Mouse (Mus musculus) embryonic facial prominence, embryonic 15.5 days (tissue): ENCODE results near the gene 1700069L16Rik. TPM values are rescaled to one million over a fixed set of nuclear protein-coding genes. Genes with fewer than 3 reads are reported as not detected.

Experiments
- ATAC-seq: fragments of 200-750 bp; cut with Nextera tagmentation; 2 replicates; pipeline ENCODE4 v1.8.0; 2017; ENCODE audit warnings: low read depth, moderate TSS enrichment; ENCODE audit not compliant: insufficient number of reproducible peaks, low FRiP score, low TSS enrichment
- H3K27ac ChIP-seq: fragments of 300-500 bp; sonication (generic); replicated peaks from 2 replicates; pipeline ENCODE4 v1.5.1; 2015; ENCODE audit warnings: mild to moderate bottlenecking, inconsistent platforms
- H3K27me3 ChIP-seq: fragments of 300-500 bp; sonication (generic); 2 replicates; pipeline ENCODE4 v1.6.1; 2015; ENCODE audit warnings: inconsistent platforms
- H3K36me3 ChIP-seq: fragments of 300-500 bp; sonication (generic); 2 replicates; pipeline ENCODE4 v1.6.1; 2015; ENCODE audit warnings: mild to moderate bottlenecking, inconsistent platforms
- H3K4me1 ChIP-seq: fragments of 300-500 bp; sonication (generic); 2 replicates; pipeline ENCODE4 v1.6.1; 2015; ENCODE audit warnings: inconsistent platforms
- H3K4me2 ChIP-seq: fragments of 300-500 bp; sonication (generic); replicated peaks from 2 replicates; pipeline ENCODE4 v1.6.1; 2015; ENCODE audit warnings: mild to moderate bottlenecking, inconsistent platforms
- H3K4me3 ChIP-seq: fragments of 300-500 bp; sonication (generic); replicated peaks from 2 replicates; pipeline ENCODE4 v1.5.1; 2015; ENCODE audit warnings: mild to moderate bottlenecking, inconsistent platforms
- H3K9ac ChIP-seq: fragments of 300-500 bp; sonication (generic); 2 replicates; pipeline ENCODE4 v1.6.1; 2015; ENCODE audit warnings: inconsistent platforms
- H3K9me3 ChIP-seq: fragments of 300-500 bp; sonication (generic); replicated peaks from 2 replicates; pipeline ENCODE4 v1.6.1; 2016; ENCODE audit warnings: inconsistent platforms
- WGBS: fragments of 180-500 bp; shearing (Covaris S2); methylation state at CpG from one replicate; pipeline ENCODE4 v1.1.7; 2015; 5-methylcytosine and 5-hydroxymethylcytosine counted together
- polyA plus RNA-seq: library from polyadenylated mRNA; unstranded; fragments of >200 nt; fragmentation: Nextera tagmentation; extraction: Ambion mirVana; gene quantifications from 2 replicates; pipeline ENCODE4 v1.2.1, GENCODE M21; 2015

1700069L16Rik gene
- polyA plus RNA-seq, 1 experiment from 2014 or later = not detected

GRCm38 (mm10) chr5:113751521-113752157 lies 27.1 kb upstream of the 1700069L16Rik start:
- H3K36me3 ChIP-seq = peaks cover 98% of the 10 kb centered on the region
- 84% methylated on average over 9 of the region's 9 CpGs for WGBS
- no peak for ATAC-seq
- H3K4me3 ChIP-seq = no peak overlapping the region
- no peak overlapping the region for H3K27ac ChIP-seq
- H3K9me3 ChIP-seq = no peaks in the 10 kb centered on the region
- H3K4me2 ChIP-seq = no peak overlapping the region
- no peaks in the 10 kb centered on the region for H3K4me1 ChIP-seq
- H3K27me3 ChIP-seq = no peaks in the 10 kb centered on the region
- H3K9ac ChIP-seq = no peak overlapping the region

GRCm38 (mm10) chr5:113748556-113749331 lies 24.2 kb upstream of the 1700069L16Rik start:
- H3K4me3 ChIP-seq = no peak overlapping the region
- no peaks in the 10 kb centered on the region for H3K27me3 ChIP-seq
- H3K27ac ChIP-seq = no peak overlapping the region
- no peaks in the 10 kb centered on the region for H3K4me1 ChIP-seq
- WGBS = 92% methylated on average over 13 of the region's 13 CpGs
- no peaks in the 10 kb centered on the region for H3K9me3 ChIP-seq
- H3K9ac ChIP-seq = no peak overlapping the region
- no peak for ATAC-seq
- H3K4me2 ChIP-seq = no peak overlapping the region
- peaks cover 99% of the 10 kb centered on the region for H3K36me3 ChIP-seq

DNA sequence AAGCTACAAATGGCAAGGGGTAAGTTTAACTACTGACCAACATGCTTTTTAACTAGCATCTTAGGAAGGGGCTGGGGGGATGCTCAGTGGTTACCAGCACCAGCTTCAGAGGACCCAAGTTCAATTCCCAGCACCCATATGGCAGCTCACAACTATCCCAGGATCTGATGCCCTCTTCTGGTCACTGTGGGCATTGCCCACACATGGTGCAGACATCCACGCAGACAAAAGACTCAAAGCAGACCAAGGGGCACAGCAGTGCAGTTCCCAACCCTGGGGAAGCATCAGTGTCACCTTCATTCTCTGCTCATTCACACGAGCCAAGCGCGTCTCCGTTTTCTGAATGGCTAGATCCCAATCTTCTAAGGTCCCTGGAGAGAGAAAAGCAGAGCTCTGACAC lies 23.1 kb upstream of the 1700069L16Rik start:
- Histone ChIP-seq H3K27ac (no peak overlapping the region), H3K4me3 (no peak overlapping the region), H3K27me3 (no peaks in the 10 kb centered on the region), H3K4me1 (no peaks in the 10 kb centered on the region), H3K9me3 (no peaks in the 10 kb centered on the region), H3K36me3 (peaks cover 99% of the 10 kb centered on the region), H3K9ac (no peak overlapping the region), H3K4me2 (no peak overlapping the region)
- WGBS = 94% methylated on average over 5 of the region's 5 CpGs
- ATAC-seq = no peak

DNA sequence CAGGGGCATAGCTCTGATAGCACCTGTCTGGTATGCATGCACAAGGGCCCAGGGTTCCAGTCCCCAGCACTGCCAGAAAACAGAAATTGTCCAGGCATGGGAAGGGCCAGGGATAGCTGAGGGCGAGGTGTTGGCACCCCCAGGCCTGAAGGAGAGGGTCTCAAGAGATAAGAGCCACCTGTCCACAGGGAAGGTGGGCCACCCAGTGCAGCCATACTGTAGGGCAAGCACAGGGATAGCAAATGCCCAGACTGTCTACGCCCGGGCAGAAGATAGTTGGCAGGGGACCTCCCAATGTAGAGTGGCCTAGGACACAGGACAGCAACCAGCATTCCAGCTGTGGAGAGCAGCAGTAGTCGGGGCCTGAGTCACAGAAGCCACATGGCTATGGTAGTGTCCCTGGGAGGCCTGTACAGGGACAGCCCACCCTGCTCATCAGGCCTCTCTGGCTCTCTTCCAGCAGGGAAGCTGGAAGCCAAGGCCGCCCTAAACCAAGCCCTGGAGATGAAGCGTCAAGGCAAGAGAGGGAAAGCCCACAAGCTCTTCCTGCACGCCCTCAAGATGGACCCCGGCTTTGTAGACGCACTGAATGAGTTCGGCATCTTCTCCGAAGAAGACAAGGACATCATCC lies 13.2 kb upstream of the 1700069L16Rik start:
- no peak for ATAC-seq
- no peak overlapping the region for H3K4me3 ChIP-seq
- no peak overlapping the region for H3K4me2 ChIP-seq
- H3K9ac ChIP-seq = no peak overlapping the region
- no peaks in the 10 kb centered on the region for H3K9me3 ChIP-seq
- H3K27ac ChIP-seq = no peak overlapping the region
- H3K36me3 ChIP-seq = peaks cover 48% of the 10 kb centered on the region
- H3K4me1 ChIP-seq = peaks cover 18% of the 10 kb centered on the region
- WGBS = 90% methylated on average over 11 of the region's 11 CpGs
- H3K27me3 ChIP-seq = no peaks in the 10 kb centered on the region

DNA sequence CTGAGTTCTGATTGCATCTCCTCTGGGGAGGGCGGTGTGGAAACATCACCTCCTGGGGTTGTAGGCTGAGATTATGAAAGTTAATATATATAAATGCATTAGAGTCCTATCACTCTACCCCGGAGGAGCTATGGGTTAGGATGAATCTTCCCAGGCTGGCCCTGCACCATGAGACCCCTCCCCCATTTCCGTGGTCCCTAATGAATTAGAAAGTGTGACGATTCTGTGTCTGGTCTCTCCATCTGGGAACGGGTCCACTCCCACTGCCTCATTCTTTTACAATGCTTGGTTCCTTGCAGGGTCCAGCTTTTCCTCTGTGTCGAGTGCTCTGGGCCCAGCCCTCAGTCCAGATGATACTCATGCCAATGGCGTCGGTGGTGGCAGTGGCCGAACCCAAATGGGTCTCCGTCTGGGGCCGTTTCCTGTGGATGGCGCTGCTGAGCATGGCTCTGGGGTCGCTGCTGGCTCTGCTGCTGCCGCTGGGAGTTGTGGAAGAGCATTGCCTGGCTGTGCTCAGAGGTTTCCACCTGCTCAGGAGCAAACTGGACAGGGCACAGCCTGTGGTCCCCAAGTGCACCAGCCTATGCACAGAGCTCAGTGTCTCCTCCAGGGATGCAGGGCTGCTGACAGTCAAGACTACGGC lies 12.1 kb upstream of the 1700069L16Rik start:
- Histone ChIP-seq H3K27me3 (no peaks in the 10 kb centered on the region), H3K27ac (peak overlapping the region; percentile 95; the same call in 1 of the 2 replicates), H3K4me1 (peaks cover 18% of the 10 kb centered on the region), H3K9ac (peak overlapping the region; percentile 58), H3K9me3 (no peaks in the 10 kb centered on the region), H3K4me2 (peak overlapping the region; percentile 76), H3K4me3 (peak overlapping the region; percentile 74), H3K36me3 (peaks cover 38% of the 10 kb centered on the region)
- ATAC-seq = no peak
- 35% methylated on average over 15 of the region's 15 CpGs for WGBS

- peak overlapping the region; percentile 76 for H3K4me2 ChIP-seq
- peaks cover 18% of the 10 kb centered on the region for H3K4me1 ChIP-seq
- 3% methylated on average over 10 of the region's 10 CpGs for WGBS
- H3K9ac ChIP-seq = peak overlapping the region; percentile 58
- no peaks in the 10 kb centered on the region for H3K9me3 ChIP-seq
- H3K36me3 ChIP-seq = peaks cover 32% of the 10 kb centered on the region
- no peaks in the 10 kb centered on the region for H3K27me3 ChIP-seq
- H3K27ac ChIP-seq = peak overlapping the region; percentile 95
- ATAC-seq = no peak
- H3K4me3 ChIP-seq = peak overlapping the region; percentile 74
These were observed 11.5 kb upstream of the 1700069L16Rik start for GRCm38 (mm10) chr5:113736113-113736502.

GRCm38 (mm10) chr5:113735345-113736112 lies 11.0 kb upstream of the 1700069L16Rik start, which contains the start of gene Ficd:
TSS of gene Ficd (plus strand) at chr5:113735803.
- H3K36me3 ChIP-seq = peaks cover 28% of the 10 kb centered on the region
- WGBS = 1% methylated on average over 71 of the region's 71 CpGs
- H3K4me3 ChIP-seq = peak within 1 kb of the TSS; percentile 74
- H3K9ac ChIP-seq = peak within 1 kb of the TSS; percentile 58
- H3K27me3 ChIP-seq = no peaks in the 10 kb centered on the region
- H3K4me2 ChIP-seq = peak within 1 kb of the TSS; percentile 76
- ATAC-seq = peak; percentile 97
- peaks cover 18% of the 10 kb centered on the region for H3K4me1 ChIP-seq
- no peaks in the 10 kb centered on the region for H3K9me3 ChIP-seq
- H3K27ac ChIP-seq = peak within 1 kb of the TSS; percentile 95

GRCm38 (mm10) chr5:113735023-113735344 lies 10.4 kb upstream of the 1700069L16Rik start:
- Histone ChIP-seq H3K27ac (peak overlapping the region; percentile 95), H3K4me3 (peak overlapping the region; percentile 74), H3K27me3 (no peaks in the 10 kb centered on the region), H3K9me3 (no peaks in the 10 kb centered on the region), H3K4me1 (peaks cover 18% of the 10 kb centered on the region), H3K9ac (no peak overlapping the region; the same call in 1 of the 2 replicates), H3K4me2 (peak overlapping the region; percentile 65), H3K36me3 (peaks cover 23% of the 10 kb centered on the region)
- 29% methylated on average over 7 of the region's 7 CpGs for WGBS
- 0 out of 2 replicates have a peak, but pooled peaks have one; percentile 7 for ATAC-seq

GRCm38 (mm10) chr5:113734376-113734775 lies 9.8 kb upstream of the 1700069L16Rik start:
- peaks cover 18% of the 10 kb centered on the region for H3K4me1 ChIP-seq
- H3K27ac ChIP-seq = no peak overlapping the region
- WGBS = 66% methylated on average over 5 of the region's 5 CpGs

GRCm38 (mm10) chr5:113732182-113732581 lies 7.6 kb upstream of the 1700069L16Rik start:
- Histone ChIP-seq H3K4me1 (peaks cover 16% of the 10 kb centered on the region), H3K9ac (no peak overlapping the region), H3K36me3 (no peaks in the 10 kb centered on the region; the same call in 1 of the 2 replicates), H3K4me2 (no peak overlapping the region), H3K27me3 (no peaks in the 10 kb centered on the region), H3K27ac (no peak overlapping the region), H3K4me3 (no peak overlapping the region), H3K9me3 (no peaks in the 10 kb centered on the region)
- ATAC-seq = no peak
- WGBS = 25% methylated on average over 6 of the region's 6 CpGs

More at GRCm38 (mm10) chr5:113734376-113734775, 9.8 kb upstream of the 1700069L16Rik start:
- ATAC-seq = no peak
- Histone ChIP-seq H3K9me3 (no peaks in the 10 kb centered on the region), H3K4me2 (no peak overlapping the region), H3K9ac (no peak overlapping the region), H3K27me3 (no peaks in the 10 kb centered on the region), H3K4me3 (no peak overlapping the region), H3K36me3 (peaks cover 17% of the 10 kb centered on the region)
